Mouse (Mus musculus) subcutaneous adipose tissue, adult 2 months (tissue): Measurements from ENCODE around the gene Nxf7. TPM values are rescaled to one million over a fixed set of nuclear protein-coding genes. Genes with fewer than 3 reads are reported as not detected.

ENCODE experiments used
- polyA plus RNA-seq: library from polyadenylated mRNA; depleted of rRNA; stranded (reverse); fragments of >200 nt; gene quantifications from 2 replicates; pipeline ENCODE4 v1.2.3, GENCODE M21; 2012; ENCODE audit warnings: low replicate concordance; rRNA removed

The Nxf7 gene
- not detected in 2 replicates for polyA plus RNA-seq

DNA sequence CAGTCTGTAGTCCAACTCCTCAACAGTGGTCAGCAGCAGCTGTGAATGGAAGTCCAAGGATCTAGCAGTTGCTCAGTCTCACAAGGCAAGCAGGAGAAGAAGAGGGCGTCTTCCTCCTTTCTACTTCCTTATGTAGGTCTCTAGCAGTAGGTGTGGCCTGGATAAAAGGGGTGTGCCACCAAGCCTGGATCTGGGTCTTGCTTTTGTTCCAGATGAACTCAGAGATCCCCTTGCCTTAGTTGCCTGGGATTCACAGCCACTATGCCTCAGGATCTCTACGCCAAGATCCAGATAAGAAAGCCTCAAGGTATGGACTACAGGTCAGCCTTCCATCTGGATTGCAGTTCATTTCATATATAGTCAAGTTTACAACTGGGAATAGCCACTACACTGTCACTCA, at the start of gene Nxf7:
Gene Nxf7, minus strand, starts transcription at position 101 of the 400 bp plus-strand sequence.

GRCm38 (mm10) chrX:135627605-135628004, 29.0 kb upstream of the Nxf7 start, which contains the start of gene Prame:
TSS of gene Prame (minus strand) at chrX:135627705.

Other genes with a start within 250 kb of the Nxf7 start
- not detected in 2 replicates for gene Gm5128, start 225.5 kb downstream of the Nxf7 start, polyA plus RNA-seq
- gene Gm7903, start 164.9 kb downstream of the Nxf7 start, polyA plus RNA-seq: not detected in 2 replicates
- gene AV320801, start 104.2 kb downstream of the Nxf7 start, polyA plus RNA-seq: not detected in 2 replicates
- not detected in 2 replicates for gene Prame, start 28.9 kb upstream of the Nxf7 start, polyA plus RNA-seq
- gene Tcp11x2, start 95.0 kb upstream of the Nxf7 start, polyA plus RNA-seq: not detected in 2 replicates
- not detected in 2 replicates for gene Tmsb15a, start 126.5 kb upstream of the Nxf7 start, polyA plus RNA-seq
- 2.1 and 2.5 TPM in 2 replicates for gene Armcx5, start 144.0 kb upstream of the Nxf7 start, polyA plus RNA-seq
- 13.9 and 25.3 TPM in 2 replicates for gene Gprasp1, start 144.0 kb upstream of the Nxf7 start, polyA plus RNA-seq
- gene Bhlhb9, start 198.8 kb upstream of the Nxf7 start, polyA plus RNA-seq: 2.3 and 8.1 TPM in 2 replicates
- gene Gprasp2, start 240.3 kb upstream of the Nxf7 start, polyA plus RNA-seq: 1.8 and 12.6 TPM in 2 replicates